Mouse (Mus musculus): ENCODE data around the gene Extl1.
"Not testable (repeated sequence)": the region's sequence is repeated elsewhere in the genome, so short reads cannot be mapped to it uniquely, and the experiment has no call there.

Gene Extl1

DNA sequence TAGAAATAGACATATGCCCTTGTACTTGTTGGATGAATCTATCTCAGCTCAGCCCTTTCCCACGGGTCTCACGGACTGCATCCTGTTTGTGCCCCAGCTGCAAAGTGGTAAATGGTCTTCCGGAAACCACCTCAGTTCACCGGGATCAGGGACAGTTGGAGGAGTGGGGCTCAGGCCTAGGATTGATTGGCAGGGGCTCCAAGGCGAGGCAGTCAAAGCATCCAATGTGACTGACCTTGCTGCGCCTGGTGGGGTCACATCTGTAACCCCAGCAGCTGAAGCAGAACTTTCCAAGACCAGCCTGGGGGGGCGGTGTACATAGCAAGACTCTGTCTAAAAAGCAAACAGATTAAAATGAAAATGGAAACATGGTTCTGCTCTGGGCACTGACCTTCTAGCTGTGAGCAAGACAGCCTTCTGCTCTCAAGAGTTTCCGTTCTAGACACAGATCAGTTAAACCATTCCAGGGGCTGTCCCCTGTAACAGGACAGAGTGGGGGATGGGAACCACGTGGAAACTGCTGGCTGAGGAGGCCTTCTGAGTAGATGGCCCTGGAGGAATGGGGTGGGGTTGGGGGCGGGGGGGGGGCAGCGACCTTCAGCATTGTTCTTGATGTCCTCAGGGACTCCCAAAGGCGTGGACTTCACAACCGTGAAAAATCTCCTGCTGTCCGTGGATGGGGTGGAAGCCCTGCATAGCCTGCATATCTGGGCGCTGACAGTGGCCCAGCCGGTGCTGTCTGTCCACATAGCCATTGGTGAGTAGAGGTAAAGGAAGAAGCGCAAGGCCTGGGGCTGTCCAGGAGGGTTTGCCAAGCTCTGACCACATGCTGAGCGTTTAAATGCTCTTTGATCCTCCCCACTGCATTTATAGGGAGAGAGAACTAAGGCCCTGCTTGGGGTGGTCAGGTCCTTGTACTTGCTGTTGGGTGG is 32.1 kb downstream of the Extl1 start:
- no peak for DNase-seq (ENCODE audit: low spot score in 2 of 2)

DNA sequence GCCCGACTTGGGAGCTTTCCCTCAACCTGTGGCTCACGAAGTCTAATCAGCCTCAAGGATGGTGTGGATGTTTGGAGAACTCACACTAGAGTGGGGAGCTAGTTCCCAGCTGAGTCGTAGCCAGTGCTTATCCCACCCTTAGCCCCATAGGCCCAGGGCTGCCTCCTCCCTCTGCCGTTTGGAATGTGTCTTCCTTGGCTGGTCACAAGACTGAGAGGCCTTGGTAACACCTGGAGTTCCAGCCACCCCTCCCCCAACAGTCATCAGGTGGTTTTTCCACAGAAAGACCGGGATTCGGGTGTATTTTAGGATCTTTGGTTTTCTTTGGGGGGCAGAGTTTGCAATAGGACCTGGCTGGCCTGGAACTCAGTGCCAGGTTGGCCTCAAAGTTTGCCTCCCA is 33.0 kb downstream of the Extl1 start:
- DNase-seq (ENCODE audit: low spot score in 2 of 2) = no peak

DNA sequence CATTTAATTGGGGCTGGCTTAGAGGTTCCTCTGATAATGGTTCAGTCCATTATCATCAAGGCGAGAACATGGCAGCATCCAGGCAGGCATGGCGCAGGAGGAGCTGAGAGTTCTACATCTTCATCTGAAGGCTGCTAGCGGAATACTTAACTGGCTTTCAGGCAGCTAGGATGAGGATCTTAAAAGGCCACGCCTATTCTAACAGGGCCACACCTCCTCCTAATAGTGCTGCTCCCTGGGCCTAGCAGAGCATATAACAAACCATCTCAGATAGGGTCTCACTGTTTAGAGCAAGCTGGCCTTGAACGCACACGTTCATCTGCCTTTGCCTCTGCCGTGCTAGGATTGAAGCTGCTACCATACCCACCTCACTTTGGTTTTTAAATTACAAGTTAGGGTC is 33.8 kb downstream of the Extl1 start:
- DNase-seq (ENCODE audit: low spot score in 2 of 2) = no peak

DNA sequence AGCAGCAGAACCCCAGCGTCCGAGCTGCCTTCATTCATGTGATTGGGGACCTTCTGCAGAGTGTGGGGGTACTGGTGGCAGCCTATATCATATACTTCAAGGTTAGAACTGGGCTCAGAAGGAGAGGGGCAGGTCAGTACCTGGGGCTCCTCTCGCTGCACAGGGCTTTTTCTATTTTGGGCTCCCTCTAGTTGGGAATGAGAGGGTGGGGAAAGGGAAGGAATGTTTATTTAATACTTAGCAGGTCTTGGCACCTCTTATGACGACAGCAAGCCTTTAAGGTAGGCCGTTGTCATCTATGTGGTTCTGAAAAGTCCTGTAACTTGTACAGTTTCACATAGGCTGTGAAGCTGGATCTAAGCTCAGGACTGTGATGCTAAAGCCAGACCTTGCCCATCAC is 35.1 kb downstream of the Extl1 start:
- DNase-seq (ENCODE audit: low spot score in 2 of 2) = no peak

DNA sequence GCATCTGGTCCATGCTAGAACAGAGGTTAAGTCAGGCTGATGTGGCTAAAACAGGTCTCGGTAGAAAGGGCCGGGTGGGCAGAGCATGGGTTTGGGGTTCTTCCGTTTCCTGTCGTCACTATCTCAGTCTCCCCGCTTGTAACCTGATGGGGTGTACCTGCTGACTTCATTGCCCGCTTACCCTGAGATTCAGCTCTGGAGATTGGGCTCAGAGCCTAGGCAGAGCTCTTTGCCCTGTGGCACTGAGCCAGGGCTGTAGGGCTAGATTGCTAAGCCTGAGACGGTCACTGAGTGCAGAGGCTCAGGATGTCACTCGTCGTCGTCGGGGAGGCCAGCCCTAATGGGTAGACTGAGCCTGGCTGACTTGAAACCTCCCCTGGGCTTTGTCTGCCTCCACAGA is 35.6 kb downstream of the Extl1 start:
- no peak for DNase-seq (ENCODE audit: low spot score in 2 of 2)

DNA sequence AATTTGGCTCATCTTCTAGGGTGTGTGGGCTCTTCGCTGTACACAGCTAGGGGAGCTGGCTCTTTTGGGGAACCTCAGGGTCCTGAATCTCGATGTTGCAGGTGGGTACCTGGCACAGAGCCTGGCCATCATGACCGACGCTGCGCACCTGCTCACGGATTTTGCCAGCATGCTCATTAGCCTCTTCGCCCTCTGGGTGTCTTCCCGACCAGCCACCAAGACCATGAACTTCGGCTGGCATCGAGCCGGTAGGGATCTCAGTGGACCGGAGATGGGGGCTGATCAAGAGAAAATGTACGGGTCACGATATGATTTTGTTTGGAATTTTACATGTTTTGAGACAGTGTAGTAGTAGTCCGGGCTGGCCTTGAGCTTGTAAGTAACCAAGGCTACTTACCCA is 37.8 kb downstream of the Extl1 start:
- DNase-seq (ENCODE audit: low spot score in 2 of 2) = no peak

DNA sequence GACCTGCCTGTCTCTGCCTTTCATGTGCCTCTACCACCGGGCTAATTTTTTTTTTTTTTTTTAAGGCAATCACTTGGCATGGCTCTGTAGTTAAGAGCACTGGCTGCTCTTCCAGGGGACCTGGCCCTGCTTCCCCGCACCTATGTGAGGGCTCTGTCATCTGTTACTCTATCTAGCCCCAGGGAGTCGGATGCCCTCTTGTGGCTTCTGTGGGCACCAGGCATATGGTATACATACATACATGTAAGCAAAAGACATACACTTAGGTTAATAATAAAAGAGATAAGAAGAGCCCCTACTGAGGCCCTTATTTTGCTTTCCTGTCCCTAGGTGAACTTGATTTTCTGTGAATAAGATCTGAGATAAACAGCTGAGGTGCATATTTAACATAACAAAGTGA is 39.0 kb downstream of the Extl1 start:
- DNase-seq (ENCODE audit: low spot score in 2 of 2) = no peak

DNA sequence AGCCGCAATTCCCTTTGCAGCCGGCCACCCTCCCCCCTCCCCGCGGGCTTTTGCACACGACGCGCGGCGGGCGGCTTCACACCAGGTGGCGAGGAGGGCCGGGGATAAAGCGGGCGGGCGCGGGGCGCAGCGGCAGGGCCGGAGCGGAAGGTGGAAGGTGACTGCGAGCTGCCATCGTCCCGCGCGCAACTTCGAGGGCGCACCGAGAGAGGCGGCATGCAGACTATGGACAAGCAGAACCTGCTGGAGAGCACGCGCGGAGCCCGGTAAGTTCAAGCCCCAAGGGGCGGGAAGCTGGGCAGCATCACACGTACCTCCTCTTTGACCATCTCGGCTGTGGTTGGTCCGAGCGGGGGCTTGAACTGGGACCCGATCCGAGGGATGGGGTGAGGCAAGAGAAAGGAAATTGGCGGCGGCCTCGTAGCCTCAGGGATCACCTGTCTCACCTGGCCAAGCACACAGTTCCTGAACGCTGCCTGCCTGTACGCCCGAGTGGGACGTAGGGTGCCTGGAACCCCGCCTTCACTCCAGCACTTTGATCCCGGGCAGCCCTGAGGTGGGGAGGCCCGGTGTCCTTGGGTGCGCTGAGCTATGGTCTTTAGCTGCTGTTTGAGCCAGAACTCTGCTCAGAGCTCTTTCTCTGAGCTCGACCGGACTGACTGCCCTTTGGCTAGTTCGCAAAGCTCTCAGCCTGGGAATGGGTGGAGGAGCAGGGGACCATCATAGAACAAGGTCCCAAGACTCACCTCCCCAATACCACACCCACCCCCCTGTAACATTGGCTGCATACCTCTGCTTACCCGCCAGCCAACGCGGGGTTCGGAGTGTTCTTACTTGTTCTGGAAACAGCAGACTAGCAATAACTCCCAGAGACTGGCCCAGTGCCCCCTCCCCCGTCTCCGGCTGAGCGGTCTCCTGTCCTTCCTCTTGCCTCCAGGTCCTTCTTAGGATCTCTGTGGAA is 40.3 kb downstream of the Extl1 start, which contains the start of gene Slc30a2:
TSS of gene Slc30a2 (plus strand) at position 111 of the 961 bp plus-strand sequence.
- no peak for DNase-seq (ENCODE audit: low spot score in 2 of 2)

DNA sequence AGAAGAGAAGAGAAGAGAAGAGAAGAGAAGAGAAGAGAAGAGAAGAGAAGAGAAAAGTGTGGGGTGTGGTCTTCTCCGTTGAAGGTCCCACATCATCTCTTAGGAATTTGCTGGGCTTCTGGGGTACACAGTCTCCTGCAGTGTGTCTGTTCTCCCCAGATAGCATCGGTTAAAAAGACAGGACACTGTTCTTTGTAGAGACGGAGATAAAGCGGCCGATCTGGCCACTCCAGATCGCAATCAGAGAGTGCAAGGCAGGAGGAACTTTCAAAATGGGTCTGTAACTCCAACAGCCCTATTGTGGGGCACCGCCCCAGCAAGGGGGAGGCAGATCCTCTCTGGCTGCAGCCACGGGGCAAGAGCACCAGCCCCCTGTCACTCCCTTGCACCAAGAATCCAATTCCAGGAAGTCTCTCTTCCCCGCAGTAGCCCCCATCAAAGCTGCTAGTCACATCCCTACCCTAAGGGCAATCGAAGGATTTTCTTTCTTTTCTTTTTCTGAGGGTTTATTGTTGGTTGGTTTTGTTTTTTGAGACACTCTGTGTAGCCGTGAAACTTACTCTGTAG is 41.4 kb downstream of the Extl1 start:
- no peak for DNase-seq (ENCODE audit: low spot score in 2 of 2)

DNA sequence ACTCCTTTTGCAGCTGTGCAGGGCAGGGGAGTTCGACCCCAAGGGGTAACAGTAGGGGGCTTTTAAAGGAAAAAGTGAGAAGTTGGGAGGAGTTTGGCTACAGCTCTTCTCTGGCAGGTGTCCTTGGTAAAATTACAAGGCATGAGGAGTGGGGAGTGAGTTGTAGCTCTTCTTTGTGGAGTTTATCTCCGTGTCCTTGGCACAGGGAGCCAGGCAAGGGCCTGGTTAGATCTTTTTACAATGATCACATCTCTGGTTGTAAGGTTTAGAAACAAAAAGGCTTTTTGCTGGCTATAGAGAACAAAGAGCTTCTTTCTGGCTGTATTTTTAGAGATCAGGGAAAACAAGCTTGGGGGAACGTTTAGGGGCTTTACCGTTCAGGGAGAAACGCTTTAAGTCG is 42.4 kb downstream of the Extl1 start:
- not testable (repeated sequence) for DNase-seq (ENCODE audit: low spot score in 2 of 2)

DNA sequence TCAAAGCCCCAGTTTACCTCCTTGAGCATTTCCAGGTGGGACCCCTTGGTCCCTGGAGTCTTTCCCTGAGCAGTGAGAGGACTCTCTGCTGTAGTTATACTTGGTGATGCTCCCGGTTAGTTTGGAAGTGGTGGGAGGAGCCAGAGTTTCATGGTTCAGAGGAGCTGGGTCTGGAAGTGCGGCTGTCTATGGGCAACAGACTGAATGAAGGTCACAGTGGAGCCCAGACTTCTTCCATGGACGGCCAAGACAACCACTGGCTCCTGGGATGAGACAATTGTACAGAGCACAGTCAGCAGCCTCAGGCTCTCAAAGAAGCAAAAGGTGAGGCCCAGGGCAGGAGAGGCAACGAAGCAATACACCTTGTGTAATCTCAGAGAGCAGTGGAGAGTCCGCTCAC is 53.4 kb downstream of the Extl1 start:
- DNase-seq (ENCODE audit: low spot score in 2 of 2) = no peak

DNA sequence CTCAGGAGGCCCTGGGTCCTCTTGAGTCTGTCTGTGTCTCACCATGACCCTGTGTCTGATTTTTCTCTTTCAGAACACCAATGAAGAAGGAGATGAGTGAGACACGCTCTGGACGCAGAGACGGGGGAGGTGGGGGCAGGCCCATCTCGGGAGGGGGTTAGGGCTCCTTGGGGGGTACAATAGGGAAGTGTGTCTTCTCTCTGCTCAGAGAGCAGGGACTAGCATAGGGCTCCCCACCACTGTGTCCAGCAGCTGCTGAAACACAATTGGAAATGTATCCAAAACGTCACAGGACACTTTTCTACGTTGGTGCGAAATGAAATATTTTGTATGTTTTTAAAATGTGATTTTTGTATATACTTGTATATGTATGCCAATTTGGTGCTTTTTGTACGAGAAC is 54.8 kb downstream of the Extl1 start:
- no peak for DNase-seq (ENCODE audit: low spot score in 2 of 2)

DNA sequence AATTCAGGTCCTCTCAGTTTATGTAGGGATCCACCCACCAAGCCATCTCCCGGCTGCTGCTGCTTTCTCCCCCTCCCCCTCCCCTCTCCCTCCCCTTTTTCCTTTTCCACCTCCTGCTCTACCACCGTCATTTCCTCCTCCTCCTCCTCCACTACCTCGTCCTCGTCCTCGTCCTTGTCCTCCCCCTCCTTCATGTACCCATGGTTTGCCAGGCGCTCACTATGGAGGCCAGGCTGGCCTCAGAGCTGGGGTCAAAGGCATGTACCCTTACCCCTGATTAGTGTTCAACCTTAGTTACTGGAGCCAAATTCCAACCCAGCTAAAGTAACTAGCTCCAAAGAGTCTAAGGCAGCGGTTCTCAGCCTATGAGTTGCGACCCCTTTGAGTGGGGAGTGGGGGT is 55.5 kb downstream of the Extl1 start:
- DNase-seq (ENCODE audit: low spot score in 2 of 2) = no peak

DNA sequence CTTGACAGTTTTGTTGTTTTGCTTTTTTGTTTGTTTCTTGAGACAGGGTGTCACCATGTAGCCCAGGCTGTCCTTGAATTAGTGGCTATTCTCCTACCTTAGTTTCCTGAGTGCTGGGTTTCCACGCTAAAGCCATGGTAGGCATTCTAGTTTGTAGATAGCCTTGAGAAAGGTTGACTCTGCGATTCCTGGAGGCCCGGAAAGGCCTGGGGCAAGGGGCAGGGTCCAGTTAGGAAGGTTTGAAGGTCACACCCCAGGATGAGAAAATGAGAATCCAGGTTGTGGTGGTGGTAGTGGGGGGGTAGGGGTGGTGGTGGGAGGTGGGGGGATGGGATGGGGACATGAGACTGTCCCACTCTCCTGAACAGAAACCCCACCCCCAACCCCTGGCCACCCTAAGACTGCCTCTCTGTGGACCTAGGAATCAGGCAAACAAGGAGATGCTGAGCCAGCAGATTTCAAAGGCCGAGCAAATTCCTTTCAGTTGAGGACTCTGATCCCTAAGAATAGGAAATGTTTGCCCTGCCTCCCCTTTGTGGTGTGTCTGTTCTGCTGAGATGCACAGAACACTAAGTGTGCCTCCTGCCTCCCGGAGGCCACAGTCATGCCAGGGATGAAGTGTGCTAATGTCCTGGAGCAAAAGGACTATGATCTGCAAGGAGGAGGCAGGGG is 56.7 kb downstream of the Extl1 start:
- DNase-seq (ENCODE audit: low spot score in 2 of 2) = no peak

DNA sequence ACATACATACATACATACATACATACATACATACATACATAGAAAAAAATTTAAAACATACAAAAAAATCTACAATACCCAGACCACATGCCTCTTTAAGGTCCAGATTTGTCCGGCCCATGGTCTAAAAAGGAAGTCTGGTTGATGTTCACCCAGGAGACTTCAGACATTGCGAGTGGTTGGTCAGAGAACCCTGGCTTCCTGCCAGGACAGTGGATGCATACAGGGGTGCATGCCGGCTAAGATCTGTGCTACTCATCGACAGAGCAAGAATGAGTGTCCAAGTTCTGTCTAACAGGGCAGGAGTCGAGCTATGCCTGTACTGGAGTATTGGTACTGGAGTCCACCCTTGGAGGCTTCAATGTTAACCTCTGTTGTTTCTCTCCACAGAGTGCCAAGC is 59.0 kb downstream of the Extl1 start:
- DNase-seq (ENCODE audit: low spot score in 2 of 2) = no peak

DNA sequence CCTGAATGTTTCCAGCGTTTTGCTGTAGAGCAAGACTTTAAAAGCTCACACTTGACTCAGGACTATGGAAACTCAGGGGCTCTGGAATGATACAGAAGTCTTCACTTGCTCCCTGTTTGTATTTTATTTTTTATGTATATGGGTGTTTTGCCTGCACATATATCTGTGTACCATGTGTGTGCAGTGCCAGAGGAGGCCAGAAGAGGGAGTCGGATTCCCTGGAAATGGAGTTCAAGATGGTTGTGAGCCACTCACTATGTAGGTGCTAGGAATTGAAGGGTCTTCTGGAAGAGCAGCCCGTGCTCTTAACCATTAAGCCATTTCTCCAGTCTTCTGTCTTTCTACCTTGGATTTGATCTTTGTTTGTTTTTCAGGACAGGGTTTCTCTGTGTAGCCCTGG is 62.1 kb downstream of the Extl1 start:
- DNase-seq (ENCODE audit: low spot score in 2 of 2) = no peak

DNA sequence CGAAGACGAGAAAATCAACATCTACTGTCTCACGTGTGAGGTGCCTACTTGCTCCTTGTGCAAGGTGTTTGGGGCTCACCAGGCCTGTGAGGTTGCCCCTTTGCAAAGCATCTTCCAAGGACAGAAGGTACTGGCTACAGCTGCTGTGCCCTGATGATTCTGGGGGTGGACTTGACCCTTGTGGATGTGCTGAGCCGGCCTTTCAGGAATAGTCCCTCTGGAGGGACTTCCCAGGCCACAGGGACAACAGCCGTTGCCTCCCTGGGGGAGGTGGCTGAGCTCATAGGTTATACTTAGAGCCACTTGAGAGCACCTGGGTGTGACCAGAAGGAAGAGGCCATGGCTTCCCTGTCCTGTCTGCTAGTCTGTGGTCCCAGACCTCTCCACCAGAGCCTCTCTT is 64.0 kb downstream of the Extl1 start:
- no peak for DNase-seq (ENCODE audit: low spot score in 2 of 2)

DNA sequence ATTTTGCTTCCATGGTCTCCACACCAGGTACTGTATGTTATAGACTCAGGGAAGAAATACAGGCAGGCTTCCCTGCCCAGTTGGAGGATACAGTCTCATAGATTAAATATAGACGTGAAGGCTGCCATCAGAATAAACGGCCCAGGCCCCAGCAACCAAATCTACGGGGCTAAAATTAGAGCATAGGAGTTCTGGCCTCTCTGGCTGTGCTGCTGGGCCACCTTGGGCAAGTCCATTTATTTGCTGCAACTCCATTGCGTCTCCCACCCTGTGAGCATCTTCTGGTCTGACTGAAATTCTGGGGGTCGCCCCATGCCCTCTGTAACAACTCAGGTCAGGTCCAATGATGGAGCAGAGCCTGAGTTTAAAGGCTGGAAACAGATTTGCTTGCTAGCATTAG is 64.6 kb downstream of the Extl1 start:
- no peak for DNase-seq (ENCODE audit: low spot score in 2 of 2)

DNA sequence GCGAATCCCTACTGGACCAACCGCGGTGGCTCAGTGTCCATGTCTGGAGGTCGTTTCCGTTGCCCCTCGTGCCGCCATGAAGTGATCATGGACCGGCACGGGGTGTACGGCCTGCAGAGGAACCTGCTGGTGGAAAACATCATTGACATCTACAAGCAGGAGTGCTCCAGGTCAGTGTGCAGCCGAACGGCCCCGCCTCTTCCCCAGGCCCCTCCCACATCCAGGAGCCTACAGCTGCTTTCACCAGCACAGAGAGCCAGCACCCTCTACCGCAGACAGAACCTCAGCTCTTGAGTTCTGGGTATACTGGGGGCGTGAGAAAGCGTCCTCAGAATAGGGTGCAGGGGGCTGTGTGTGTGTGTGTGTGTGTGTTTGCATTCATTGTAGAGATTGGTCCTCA is 67.3 kb downstream of the Extl1 start:
- no peak for DNase-seq (ENCODE audit: low spot score in 2 of 2)

DNA sequence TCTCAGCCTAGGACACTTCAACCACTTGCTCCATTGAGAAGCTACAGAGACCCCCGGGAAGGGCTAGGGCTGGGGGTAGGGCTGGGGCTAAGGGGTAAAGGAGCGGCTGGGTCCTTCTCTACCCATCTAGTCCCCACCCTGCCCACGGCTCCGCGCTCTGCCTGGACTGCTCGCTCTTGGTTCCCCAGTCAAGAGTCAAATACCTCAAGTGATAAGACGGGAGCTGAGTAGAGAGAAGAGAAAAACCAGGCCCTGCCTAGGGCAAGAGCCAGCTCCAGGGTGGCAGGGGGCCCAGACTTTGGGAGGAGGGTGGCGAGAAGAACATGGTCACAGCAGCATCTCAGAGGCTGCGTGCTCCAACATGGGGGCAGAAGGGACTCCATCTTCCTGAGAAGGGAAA is 68.2 kb downstream of the Extl1 start:
- DNase-seq (ENCODE audit: low spot score in 2 of 2) = no peak

DNA sequence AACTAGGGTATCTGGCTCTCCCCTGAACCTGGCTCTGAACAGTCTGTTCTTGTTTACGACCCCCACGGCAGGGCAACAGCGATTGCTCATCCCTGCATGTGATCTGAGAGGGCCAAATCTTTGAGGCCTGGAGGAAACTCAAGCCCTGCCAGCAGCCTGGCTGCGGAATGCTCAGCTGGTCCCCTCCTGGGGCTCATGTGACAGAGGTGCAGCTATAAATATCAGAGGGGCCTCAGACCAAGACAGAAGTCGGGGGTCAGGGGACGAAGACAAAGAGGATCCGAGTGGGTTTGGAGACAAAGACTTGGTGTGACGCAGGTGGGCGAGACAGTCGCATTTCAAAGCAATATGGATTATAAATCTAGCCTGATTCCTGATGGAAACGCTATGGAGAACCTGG is 68.8 kb downstream of the Extl1 start, which contains the start of gene Trim63:
TSS of gene Trim63 (plus strand) at position 245 of the 400 bp plus-strand sequence.
- DNase-seq (ENCODE audit: low spot score in 2 of 2) = no peak
